Mouse (Mus musculus): ENCODE measurements around the gene Pcna. TPM values are rescaled to one million over a fixed set of nuclear protein-coding genes. Genes with fewer than 3 reads are reported as not detected.
"Not testable (repeated sequence)": the region's sequence is repeated elsewhere in the genome, so short reads cannot be mapped to it uniquely, and the experiment has no call there.

Pcna gene
- total RNA-seq, 2 experiments from 2014 or later = 80.2 to 104 TPM

DNA sequence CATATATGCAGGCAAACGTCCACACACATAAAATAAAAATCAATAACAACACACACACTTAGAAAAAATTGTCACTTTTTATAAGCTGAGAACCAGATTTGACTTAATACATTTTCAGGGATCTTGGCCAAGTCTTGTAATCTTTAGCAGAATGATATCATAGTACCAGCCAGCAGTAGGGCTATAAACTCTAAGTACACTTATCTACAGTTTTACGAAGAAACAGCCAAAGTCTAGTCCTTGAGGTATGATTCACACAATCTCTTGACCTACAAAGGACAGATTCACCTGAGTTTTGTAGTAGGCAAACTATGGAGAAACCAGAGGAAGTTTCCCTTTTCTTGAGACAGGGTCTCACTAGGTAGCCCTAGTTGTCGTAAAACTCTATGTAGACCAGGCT is 13.7 kb downstream of the Pcna start:
- not testable (repeated sequence) for DNase-seq (ENCODE audit: low spot score in 2 of 2)

DNA sequence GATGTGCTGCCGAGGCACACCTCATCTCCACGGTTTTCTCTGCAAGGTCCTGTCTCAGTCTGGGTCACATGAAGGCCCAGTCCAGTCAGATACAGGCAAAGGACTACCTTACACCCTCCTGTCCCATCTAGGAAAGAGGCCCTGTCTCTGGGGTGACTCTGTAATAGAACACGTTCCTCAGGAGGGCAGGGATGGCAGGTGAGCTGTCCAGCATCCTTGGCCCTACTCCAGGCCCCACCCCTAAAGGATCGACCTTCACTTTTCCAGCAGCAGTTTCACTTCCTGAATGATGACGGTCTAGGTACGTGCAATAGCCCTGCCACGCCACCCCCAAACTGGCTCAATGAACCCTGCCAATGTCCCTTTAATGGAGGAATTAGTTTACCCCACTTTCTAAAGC is 17.1 kb downstream of the Pcna start:
- no peak for DNase-seq (ENCODE audit: low spot score in 2 of 2)

DNA sequence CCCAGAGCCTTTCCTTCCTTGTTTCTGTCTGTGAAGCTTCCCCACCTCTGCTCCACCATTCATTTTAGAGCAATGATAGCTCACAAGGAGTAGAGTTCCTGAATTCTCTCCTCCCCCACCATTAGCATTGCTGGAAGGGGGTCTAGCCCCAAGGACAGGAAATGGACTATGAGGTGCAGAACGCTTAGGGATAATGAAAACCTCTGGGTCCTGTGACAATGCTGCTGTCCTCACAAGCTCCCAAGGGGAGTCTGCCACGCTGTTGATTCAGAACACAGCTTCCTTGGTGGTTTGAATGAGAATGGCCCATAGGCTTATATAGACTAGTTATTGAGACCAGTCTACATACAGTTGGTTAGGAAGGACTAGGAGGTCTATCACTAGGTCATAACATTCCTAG is 17.8 kb downstream of the Pcna start:
- DNase-seq (ENCODE audit: low spot score in 2 of 2) = no peak

DNA sequence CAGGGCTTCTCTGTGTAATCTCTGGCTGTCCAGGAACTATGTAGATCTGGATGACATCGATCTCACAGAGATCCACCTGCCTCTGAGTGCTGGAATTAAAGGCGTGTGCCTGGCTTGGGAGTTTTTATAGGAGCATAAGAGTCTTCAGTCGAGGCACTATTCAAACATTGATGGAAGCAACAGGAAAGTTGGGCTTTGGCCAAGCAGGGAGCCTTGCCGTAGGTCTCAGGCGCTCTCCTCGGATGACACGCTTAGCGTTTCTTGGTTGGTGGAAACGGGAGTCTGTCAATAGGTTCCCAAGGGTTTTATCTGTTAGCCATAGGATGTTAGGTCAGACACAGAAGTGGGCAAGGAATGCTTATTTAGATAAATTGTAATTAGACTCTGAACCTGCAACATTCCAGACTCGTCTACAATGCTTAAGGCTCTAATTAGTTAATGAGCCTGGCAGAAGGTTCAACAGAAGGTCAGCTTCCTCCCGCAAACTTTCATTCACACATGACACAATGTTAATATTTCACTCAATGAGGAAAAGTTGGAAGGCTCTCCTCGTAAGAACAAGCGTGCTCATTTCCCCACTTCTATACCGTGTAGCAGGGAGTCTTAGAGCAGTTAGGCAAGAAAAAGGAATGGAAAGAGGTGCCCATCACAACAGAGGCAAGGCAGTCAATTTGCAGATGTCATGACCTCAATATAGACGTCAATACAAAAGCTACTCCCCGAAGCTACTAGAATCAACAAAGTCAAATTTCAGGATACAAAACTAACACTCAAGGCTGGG is 18.9 kb downstream of the Pcna start:
- DNase-seq (ENCODE audit: low spot score in 2 of 2) = no peak

DNA sequence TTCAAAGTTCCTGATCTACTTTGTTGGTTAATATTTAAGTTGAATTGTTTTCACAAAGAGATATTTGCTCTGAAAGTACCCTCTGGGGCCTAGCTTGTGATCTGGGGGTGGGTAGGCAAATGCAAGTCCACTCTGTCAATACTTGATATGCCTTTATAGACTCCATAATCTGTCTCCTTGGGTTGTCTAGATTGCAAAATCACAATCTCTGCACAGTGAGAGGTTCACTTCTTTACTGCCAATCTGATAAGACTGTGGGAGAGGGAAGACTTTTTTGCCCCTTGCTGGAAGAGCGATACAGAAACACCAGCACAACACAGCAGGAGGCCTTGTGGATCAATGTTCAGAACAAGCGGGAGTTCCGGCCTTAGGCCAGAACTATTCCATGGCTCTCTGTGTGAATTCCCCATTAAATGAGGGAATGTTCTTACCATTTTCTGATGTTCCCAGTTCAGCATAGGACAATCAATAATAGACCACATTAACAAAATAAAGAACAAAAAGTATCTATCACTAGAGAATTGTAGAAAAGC is 20.6 kb downstream of the Pcna start:
- DNase-seq (ENCODE audit: low spot score in 2 of 2) = no peak

DNA sequence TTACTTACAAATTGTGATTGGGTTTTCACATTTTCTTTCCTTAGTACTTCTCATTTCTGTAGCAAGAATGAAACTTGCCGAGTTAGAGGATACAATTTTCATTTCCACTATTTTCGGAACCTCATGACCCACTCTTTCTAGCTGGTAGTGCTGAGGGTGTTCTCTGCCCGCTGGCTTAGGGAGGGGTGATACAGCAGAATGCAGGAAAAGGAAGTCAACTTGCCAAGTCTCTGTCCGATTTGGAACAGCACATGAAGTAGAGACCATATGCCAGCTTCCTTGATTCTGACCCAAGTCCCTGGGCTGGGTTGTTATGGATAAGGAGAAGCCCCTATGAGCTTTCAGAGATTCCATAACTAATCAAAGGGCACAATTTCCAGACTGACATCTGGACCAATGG is 28.8 kb downstream of the Pcna start:
- no peak for DNase-seq (ENCODE audit: low spot score in 2 of 2)

DNA sequence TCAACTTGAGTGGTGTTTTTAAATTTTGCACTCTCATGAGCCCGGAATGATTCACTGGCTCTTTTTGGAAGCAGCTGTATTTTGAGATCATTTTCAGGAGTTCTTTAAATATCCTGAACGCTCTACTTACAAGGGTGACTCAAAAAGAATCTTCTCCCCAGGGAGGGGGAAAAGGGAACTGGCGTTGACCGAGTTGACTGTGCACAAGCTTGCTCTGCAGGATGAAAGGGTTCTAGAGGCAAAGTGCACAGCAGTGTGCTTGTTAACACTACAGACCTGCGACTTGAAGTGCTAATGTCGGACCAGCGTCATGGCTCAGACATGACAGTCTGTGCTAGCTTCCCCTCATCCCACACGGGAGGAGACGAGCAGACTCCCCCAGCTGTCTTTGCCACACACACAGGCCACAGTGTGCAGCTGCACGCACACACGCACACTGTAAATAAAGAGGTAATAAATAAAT is 31.5 kb downstream of the Pcna start:
- DNase-seq (ENCODE audit: low spot score in 2 of 2) = peak in 1 of 2 experiments; percentile 11

DNA sequence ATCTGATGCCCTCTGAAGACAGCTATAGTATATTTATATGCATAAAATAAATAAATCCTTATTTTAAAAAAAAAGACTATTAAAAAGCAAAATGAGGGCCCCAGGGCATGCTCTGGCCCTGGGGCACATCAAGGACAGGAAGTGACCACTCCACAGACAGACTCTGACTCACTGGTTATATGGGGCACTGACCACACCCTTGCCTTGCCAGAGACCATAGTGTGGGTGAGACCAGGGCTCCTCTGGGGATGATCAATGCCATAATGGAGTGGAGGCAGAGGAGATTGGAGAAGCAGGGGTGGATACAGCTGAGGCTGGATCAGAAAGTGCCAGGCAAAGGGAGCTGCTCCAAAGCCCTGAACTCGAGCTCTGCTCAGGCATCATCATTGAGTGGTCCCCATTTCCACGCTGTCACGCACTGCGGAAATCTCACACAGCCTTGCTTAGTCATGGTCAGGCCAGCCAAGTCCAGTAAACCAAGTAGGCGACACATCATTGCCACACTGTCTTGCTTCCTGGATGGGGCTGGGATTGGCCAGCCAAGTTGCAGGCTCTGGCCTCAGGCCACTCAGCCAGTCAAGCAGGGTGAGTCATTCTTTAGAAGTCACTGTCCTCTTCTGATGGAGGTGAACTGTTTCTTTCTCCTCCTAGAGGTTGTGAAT is 41.0 kb downstream of the Pcna start:
- DNase-seq (ENCODE audit: low spot score in 2 of 2) = peak; percentile 38 to 62

DNA sequence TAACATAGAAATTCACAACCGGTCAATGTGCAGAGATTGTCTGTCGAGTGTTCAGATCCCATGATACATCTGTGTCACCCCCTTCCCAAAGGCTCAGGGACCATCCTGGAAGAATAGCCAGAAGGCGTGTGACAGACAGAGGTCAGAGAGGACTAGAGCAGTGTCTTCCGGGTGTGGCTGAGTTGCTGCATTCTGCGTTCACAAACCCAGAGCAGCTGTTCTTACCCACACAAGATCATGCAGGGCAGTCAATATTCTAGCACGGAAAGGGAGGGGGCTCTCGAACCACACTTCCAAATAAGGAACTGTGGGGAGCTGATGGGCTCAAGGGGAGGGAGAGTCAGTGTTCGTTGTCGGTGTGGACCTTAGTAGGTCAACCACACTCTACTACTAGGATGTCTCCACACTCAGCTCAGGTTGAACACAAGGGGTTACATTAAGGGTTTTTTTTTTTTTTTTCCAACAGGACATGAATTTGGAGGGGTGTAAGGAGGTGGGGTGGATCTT is 42.3 kb downstream of the Pcna start:
- no peak for DNase-seq (ENCODE audit: low spot score in 2 of 2)

DNA sequence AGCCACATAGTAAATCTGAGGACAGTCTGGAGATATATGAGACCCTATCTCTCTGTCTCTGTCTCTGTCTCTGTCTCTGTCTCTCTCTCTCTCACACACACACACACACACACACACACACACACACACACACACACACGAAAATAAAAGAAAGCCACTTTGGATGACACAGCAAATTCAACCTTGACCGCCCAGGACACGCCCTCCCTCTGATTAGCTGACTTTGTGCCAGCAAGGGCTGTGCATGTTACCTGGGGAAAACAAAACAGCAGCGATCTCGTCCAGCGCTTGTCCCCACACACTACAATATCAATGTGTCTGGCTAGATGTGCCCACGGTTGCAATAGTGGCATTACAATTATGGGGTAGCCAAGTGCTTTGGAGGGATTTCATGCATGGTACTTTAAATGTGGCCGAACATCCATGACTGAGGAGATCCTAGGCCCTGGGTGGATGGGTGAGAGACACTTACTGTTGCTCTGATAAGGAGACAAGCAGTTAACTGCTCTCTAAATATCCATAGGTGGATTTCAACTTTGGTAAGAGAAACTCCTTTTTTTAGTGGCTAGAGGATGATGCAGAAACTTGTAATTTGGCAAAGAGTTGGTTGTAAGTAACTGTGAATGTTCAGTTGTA is 44.8 kb downstream of the Pcna start:
- peak in 1 of 2 experiments; percentile 55 for DNase-seq (ENCODE audit: low spot score in 2 of 2)

DNA sequence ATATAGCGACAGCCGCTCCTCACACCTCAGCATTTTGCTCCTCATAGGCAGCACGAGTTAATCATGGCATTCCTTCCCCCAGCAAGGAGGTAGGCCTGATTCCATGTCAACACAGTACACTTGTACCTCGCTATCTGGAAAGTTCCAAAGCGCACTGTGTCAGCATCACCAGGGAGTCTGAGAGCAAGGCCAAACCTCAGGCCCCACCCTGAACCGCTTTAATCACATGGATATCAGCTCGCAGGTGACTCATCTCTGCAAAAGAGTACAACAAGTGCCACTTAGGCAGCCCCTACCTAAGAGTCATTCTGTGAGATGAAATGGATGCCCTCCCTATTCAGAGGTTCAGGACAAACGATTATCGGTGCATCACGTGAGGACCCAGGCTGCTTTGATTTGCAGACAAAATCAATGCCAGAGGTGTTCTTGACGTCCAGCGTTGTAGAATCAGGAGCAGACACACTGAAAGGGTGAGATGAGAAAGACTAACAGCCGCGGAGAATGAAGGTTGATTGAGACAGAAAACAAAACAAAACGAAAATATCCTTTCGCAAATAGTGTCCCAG is 46.7 kb downstream of the Pcna start:
- peak in 1 of 2 experiments; percentile 20 for DNase-seq (ENCODE audit: low spot score in 2 of 2)

DNA sequence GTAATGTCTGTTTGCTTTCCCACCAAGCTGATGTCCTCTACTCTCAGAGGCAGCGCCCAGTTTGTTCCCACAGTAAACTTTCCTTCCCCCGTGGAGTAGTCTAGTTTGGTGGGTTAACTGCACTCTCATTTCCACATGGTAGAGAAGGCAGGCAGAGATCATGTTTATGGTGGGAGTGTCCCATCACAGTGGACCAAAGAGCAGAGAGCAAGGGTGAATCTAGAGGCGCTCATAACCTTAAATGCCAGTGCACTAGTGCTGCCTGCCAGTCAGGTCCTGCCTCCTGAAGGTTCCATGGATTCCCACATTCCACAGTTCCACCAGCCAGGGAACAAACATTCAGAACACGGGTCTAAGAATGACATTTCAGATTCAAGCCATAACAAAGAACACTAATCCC is 47.6 kb downstream of the Pcna start:
- no peak for DNase-seq (ENCODE audit: low spot score in 2 of 2)

DNA sequence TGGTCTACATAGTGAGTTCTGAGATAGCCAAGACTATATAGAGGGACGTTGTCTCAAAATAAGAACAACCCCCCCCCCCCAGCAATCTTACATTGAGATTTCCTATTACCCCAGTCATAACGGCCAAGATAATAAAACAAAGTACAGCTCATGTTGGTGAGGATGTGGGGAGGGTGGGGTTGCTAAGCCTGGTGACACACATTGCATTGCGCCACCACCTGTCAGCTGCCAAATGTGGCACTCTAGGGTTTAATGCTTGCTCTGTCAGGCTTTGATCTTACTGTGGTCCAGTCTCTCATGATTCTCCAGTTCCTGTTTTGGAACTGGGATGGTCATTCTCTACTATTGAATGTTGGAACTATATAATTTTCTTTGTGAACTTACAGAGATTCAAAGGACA is 49.3 kb downstream of the Pcna start:
- no peak for DNase-seq (ENCODE audit: low spot score in 2 of 2)

DNA sequence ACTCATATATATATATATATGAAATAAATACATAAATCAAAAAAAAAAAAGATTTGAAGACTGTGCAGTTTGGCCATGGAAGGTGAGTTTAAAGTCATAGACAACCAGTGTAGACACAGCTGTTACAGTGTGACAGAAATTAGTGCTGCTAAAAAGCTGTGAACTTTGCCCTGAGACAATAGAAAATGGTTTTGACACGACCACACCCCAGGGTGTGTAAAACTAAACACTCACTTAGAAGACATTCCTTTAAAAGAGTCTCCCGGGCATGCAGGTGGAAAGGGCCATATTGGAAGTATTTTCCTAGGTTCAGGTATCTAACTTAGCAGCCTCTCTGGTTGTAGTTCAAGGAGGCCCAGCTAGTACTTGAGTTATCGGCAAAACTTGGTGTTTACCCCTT is 49.9 kb downstream of the Pcna start:
- DNase-seq (ENCODE audit: low spot score in 2 of 2) = no peak

Other genes starting within 250 kb of the Pcna start
- gene Rassf2, start 223.1 kb downstream of the Pcna start, total RNA-seq (2021) = 10 to 100 TPM; 11.1 to 19.0 TPM
- 100 to 1,000 TPM; 239 to 346 TPM for gene Slc23a2, start 108.2 kb downstream of the Pcna start, total RNA-seq (2021)
- gene Tmem230, start 5.5 kb downstream of the Pcna start, total RNA-seq (2021) = 10 to 100 TPM; 36.5 to 43.7 TPM
- gene Cds2, start 9.8 kb upstream of the Pcna start, total RNA-seq (2021) = 10 to 100 TPM; 74.6 to 75.3 TPM
- gene Prokr2, start 132.1 kb upstream of the Pcna start, total RNA-seq (2021) = not detected